Mouse (Mus musculus) lung, embryonic 14.5 days (tissue): Measurements from ENCODE around the gene Bod1l. TPM values are rescaled to one million over a fixed set of nuclear protein-coding genes. Genes with fewer than 3 reads are reported as not detected.
A peak's percentile ranks its signal among the peaks of the same experiment; 100 is the strongest.

ENCODE experiments used
- ATAC-seq: fragments of 200-750 bp; cut with Nextera tagmentation; 2 replicates; pipeline ENCODE4 v1.8.0; 2017; ENCODE audit warnings: mild to moderate bottlenecking, moderate TSS enrichment, moderate library complexity; ENCODE audit not compliant: insufficient read depth
- DNase-seq: peaks from one replicate; pipeline ENCODE4 v3.0.0-alpha.2; 2015
- H3K27ac ChIP-seq: fragments of 300-500 bp; sonication (generic); 2 replicates; pipeline ENCODE4 v1.5.1; 2014; ENCODE audit warnings: low read depth, mild to moderate bottlenecking, moderate library complexity
- H3K27me3 ChIP-seq: fragments of 300-500 bp; sonication (generic); 2 replicates; pipeline ENCODE4 v1.6.1; 2014; ENCODE audit warnings: low read length, control low read depth; ENCODE audit not compliant: insufficient read depth
- H3K36me3 ChIP-seq: fragments of 300-500 bp; sonication (generic); 2 replicates; pipeline ENCODE4 v1.6.1; 2014; ENCODE audit warnings: control low read depth; ENCODE audit not compliant: insufficient read depth
- H3K4me1 ChIP-seq: fragments of 300-500 bp; sonication (generic); 2 replicates; pipeline ENCODE4 v1.6.1; 2014; ENCODE audit warnings: antibody characterized with exemption, control low read depth; ENCODE audit not compliant: insufficient read depth
- H3K4me2 ChIP-seq: fragments of 300-500 bp; sonication (generic); 2 replicates; pipeline ENCODE4 v1.6.1; 2014; ENCODE audit warnings: mild to moderate bottlenecking
- H3K4me3 ChIP-seq: fragments of 300-500 bp; sonication (generic); 2 replicates; pipeline ENCODE4 v1.5.1; 2014; ENCODE audit warnings: low read depth, low read length
- H3K9ac ChIP-seq: fragments of 300-500 bp; sonication (generic); 2 replicates; pipeline ENCODE4 v1.6.1; 2014
- H3K9me3 ChIP-seq: fragments of 300-500 bp; sonication (generic); 2 replicates; pipeline ENCODE4 v1.6.1; 2016; ENCODE audit warnings: low read depth, low read length, control low read depth
- CTCF ChIP-seq: IDR thresholded peaks from 2 replicates; pipeline ENCODE4 v1.5.1; 2016; ENCODE audit warnings: antibody characterized with exemption, low read depth
- WGBS: fragments of 180-500 bp; shearing (Covaris S2); extraction: QIAGEN DNeasy Blood & Tissue Kit; methylation state at CpG from one replicate; pipeline ENCODE4 v1.1.7; 2014; 5-methylcytosine and 5-hydroxymethylcytosine counted together
- polyA plus RNA-seq: library from polyadenylated mRNA; unstranded; fragments of >200 nt; fragmentation: Nextera tagmentation; extraction: Ambion mirVana; gene quantifications from 2 replicates; pipeline ENCODE4 v1.2.1, GENCODE M21; 2014

Gene Bod1l
- 21.9 and 23.9 TPM in 2 replicates for polyA plus RNA-seq

DNA sequence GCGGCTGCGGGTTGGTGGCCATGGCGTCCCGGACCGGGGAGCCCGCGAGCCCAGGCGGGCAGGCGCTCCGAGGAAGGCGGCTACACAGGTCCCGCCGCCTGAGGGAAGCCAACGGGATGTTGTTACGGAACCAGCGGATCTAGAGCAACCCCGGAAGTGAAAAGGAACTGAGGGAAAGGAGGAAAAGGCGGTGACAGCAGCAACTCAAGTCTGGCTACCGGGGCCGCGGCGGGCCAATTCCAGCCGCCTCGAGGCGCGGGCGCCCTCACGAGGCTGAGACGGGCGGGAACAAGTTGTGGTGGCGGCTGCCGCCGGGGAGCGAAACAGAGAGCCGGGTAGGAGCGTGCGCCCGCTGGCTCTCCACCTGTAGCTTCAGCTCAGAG lies at the start of gene Bod1l:
Gene Bod1l (minus strand): TSS at position 169 of the 383 bp plus-strand sequence.
- Histone ChIP-seq H3K4me2 (peak within 1 kb of the TSS; percentile 67), H3K9me3 (no peaks in the 10 kb centered on the region), H3K4me3 (peak within 1 kb of the TSS; percentile 96), H3K4me1 (0 out of 2 replicates have a peak, but pooled peaks cover 5% of the 10 kb centered on the region), H3K27me3 (no peaks in the 10 kb centered on the region), H3K9ac (peak within 1 kb of the TSS; percentile 96), H3K27ac (peak within 1 kb of the TSS; percentile 70), H3K36me3 (peaks cover 5% of the 10 kb centered on the region; the same call in 1 of the 2 replicates)
- under 1% methylated on average over 38 of the region's 38 CpGs for WGBS
- TF ChIP-seq CTCF: peak; percentile 59
- DNase-seq (peak; percentile 97), ATAC-seq (peak; percentile 96)

DNA sequence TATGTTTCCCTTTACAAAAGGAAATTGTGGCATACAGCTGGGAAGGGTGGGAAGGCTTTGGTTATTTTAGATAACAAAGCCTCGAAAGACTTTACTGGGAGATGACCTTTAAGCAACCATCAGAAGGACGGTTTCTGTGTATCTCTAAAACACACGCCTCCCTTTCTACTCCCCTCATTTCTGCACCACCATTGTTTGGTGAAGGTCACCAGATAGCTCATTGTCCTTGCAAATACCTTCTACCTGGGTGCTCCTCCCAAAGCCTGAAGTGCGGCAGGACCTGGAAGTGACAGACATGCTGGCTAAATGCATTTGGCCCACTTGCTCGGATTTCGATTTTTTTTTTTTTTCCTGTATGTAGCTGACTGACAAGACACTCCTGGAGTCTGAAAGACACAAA lies 49.2 kb upstream of the Bod1l start:
- Histone ChIP-seq H3K27ac (no peak overlapping the region), H3K9ac (no peak overlapping the region), H3K36me3 (no peaks in the 10 kb centered on the region), H3K4me3 (no peak overlapping the region), H3K9me3 (no peaks in the 10 kb centered on the region), H3K4me2 (no peak overlapping the region), H3K4me1 (no peaks in the 10 kb centered on the region), H3K27me3 (no peaks in the 10 kb centered on the region)
- no peak for DNase-seq
- no peak for TF ChIP-seq CTCF
- WGBS: 46% methylated on average over 6 of the region's 6 CpGs
- no peak for ATAC-seq

- DNase-seq (no peak), ATAC-seq (no peak)
- no peak overlapping the region for H3K9ac ChIP-seq
- H3K4me3 ChIP-seq: no peak overlapping the region
- 53% methylated on average over 5 of the region's 5 CpGs for WGBS
- H3K27me3 ChIP-seq: no peaks in the 10 kb centered on the region
- no peaks in the 10 kb centered on the region for H3K4me1 ChIP-seq
- H3K27ac ChIP-seq: no peak overlapping the region
- H3K36me3 ChIP-seq: no peaks in the 10 kb centered on the region
- H3K4me2 ChIP-seq: no peak overlapping the region
- H3K9me3 ChIP-seq: no peaks in the 10 kb centered on the region
- TF ChIP-seq CTCF: no peak
Observed at GRCm38 (mm10) chr5:41890871-41891270, 46.8 kb upstream of the Bod1l start.

DNA sequence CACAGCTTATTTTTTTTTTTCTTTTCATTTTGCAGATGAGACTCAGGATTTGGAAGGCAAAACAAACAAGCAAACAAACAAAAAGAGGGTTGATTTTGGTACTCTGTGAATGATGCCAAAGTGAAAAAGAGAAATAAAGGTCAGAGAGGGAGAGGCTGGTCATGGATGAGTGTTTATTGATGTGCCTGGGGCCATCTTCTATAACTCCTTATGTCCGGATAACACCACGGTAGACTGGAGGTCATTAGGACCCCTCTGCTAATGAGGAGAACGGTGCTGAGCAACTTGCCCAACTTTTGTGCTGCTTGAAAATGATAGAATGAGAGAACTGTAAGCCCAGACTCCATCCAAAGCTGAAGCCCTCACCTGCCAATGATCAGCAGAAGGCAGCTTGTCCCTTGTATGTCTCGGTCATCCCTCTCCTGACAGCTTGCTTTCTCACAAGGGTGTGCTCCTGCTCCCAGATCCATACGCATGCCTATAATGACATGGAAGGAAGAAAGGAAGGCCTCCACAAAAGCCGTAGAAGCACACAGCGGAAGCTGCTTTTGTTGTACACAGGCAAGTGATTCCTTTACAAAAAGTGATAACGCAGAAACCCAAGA lies 45.2 kb upstream of the Bod1l start:
- Histone ChIP-seq H3K4me3 (no peak overlapping the region), H3K9ac (no peak overlapping the region), H3K4me1 (no peaks in the 10 kb centered on the region), H3K27me3 (no peaks in the 10 kb centered on the region), H3K27ac (no peak overlapping the region), H3K9me3 (no peaks in the 10 kb centered on the region), H3K36me3 (no peaks in the 10 kb centered on the region), H3K4me2 (no peak overlapping the region)
- ATAC-seq: no peak
- no peak for DNase-seq
- WGBS: 76% methylated on average over 8 of the region's 8 CpGs
- no peak for TF ChIP-seq CTCF

DNA sequence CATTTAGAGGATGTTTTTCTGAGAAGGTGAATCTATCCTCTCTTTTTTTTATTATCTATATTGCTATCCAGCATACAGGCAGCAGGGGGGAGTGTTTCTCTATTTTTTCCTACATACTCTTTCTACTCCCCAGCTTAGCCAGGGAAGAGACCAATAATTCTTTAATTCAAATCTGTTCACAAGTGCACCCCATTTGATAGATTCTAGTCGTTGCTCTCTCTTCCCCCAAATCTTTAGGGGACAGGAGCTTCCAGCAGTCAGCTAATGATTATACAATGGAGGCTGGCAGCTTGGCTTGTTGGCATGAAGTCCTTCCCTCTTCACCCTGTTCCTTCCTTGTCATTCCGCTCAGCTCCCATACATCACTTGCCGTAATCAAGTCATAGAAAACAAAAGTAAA lies 44.7 kb upstream of the Bod1l start:
- Histone ChIP-seq H3K4me2 (no peak overlapping the region), H3K36me3 (no peaks in the 10 kb centered on the region), H3K9ac (no peak overlapping the region), H3K27me3 (no peaks in the 10 kb centered on the region), H3K4me1 (no peaks in the 10 kb centered on the region), H3K9me3 (no peaks in the 10 kb centered on the region), H3K4me3 (no peak overlapping the region), H3K27ac (no peak overlapping the region)
- peak; percentile 34 for TF ChIP-seq CTCF
- 57% methylated on average over 3 of the region's 3 CpGs for WGBS
- ATAC-seq (no peak; the same call in 1 of the 2 replicates), DNase-seq (peak; percentile 54)

GRCm38 (mm10) chr5:41887738-41888137 lies 43.6 kb upstream of the Bod1l start:
- no peaks in the 10 kb centered on the region for H3K4me1 ChIP-seq
- H3K9me3 ChIP-seq: no peaks in the 10 kb centered on the region
- H3K9ac ChIP-seq: no peak overlapping the region
- peak; percentile 79 for TF ChIP-seq CTCF
- ATAC-seq: 0 out of 2 replicates have a peak, but pooled peaks have one; percentile 21
- H3K4me3 ChIP-seq: no peak overlapping the region
- no peaks in the 10 kb centered on the region for H3K27me3 ChIP-seq
- H3K36me3 ChIP-seq: no peaks in the 10 kb centered on the region
- peak; percentile 84 for DNase-seq
- no peak overlapping the region for H3K4me2 ChIP-seq
- no peak overlapping the region for H3K27ac ChIP-seq
- 12% methylated on average over 4 of the region's 4 CpGs for WGBS

GRCm38 (mm10) chr5:41884563-41884962 lies 40.4 kb upstream of the Bod1l start:
- Histone ChIP-seq H3K36me3 (no peaks in the 10 kb centered on the region), H3K4me1 (no peaks in the 10 kb centered on the region), H3K4me3 (no peak overlapping the region), H3K4me2 (no peak overlapping the region), H3K27ac (no peak overlapping the region), H3K9ac (no peak overlapping the region), H3K9me3 (no peaks in the 10 kb centered on the region), H3K27me3 (no peaks in the 10 kb centered on the region)
- TF ChIP-seq CTCF: peak; percentile 79
- WGBS: 18% methylated on average over 12 of the region's 12 CpGs
- ATAC-seq (peak; percentile 47; the same call in 1 of the 2 replicates), DNase-seq (peak; percentile 90)

- DNase-seq: peak; percentile 84
- H3K36me3 ChIP-seq: no peaks in the 10 kb centered on the region
- no peaks in the 10 kb centered on the region for H3K27me3 ChIP-seq
- ATAC-seq: no peak
- WGBS: 56% methylated on average over 2 of the region's 2 CpGs
- no peak overlapping the region for H3K9ac ChIP-seq
- no peak overlapping the region for H3K27ac ChIP-seq
- H3K9me3 ChIP-seq: no peaks in the 10 kb centered on the region
- H3K4me1 ChIP-seq: no peaks in the 10 kb centered on the region
- no peak overlapping the region for H3K4me3 ChIP-seq
- TF ChIP-seq CTCF: no peak
- H3K4me2 ChIP-seq: no peak overlapping the region
Observed at GRCm38 (mm10) chr5:41871164-41871563, 27.0 kb upstream of the Bod1l start.
